Mouse (Mus musculus): ENCODE measurements around the gene Lyzl6. TPM values are rescaled to one million over a fixed set of nuclear protein-coding genes. Genes with fewer than 3 reads are reported as not detected.
"Not testable (repeated sequence)": the region's sequence is repeated elsewhere in the genome, so short reads cannot be mapped to it uniquely, and the experiment has no call there.

The Lyzl6 gene
- polyA plus RNA-seq (2015; fragmentation: Nextera tagmentation; extraction: Ambion mirVana) = not detected in 2 replicates

GRCm38 (mm10) chr11:103638790-103639189 lies at the start of gene Lyzl6:
TSS of gene Lyzl6 (minus strand) at chr11:103638890.
- no peak for TF ChIP-seq CTCF (IDR thresholded peaks at IDR 0.05; ENCODE audit: low read depth)
- no peak for ATAC-seq

DNA sequence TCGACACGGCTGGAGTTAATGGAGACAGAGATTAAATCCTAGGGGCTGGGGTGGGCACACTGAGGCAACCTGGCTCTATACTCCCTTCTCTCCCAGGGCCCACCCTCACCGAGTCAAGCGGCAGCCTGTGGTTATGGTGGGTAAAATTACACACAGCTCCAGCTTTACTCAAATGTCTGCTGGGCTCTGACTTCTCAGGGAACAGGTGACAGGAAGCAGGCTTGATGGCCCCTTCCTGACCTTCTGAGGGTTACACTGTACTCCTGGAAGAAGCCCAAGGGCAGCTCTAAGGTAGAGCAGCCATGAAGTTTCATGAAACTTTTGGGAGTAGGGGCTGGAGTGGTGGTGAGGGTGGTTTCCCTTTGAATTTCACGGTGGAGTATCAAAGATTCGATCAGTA lies 48.0 kb upstream of the Lyzl6 start:
- no peaks in the 10 kb centered on the region for H3K9me3 ChIP-seq (ENCODE audit: control insufficient read depth)
- WGBS = 88% methylated on average over 6 of the region's 6 CpGs
- H3K4me1 ChIP-seq (replicated peaks; ENCODE audit: control insufficient read depth, insufficient read depth, low read length) = 0 out of 2 replicates have a peak, but pooled peaks cover 4% of the 10 kb centered on the region
- H3K4me3 ChIP-seq (ENCODE audit: low read depth, low read length) = no peak overlapping the region
- TF ChIP-seq CTCF (IDR thresholded peaks at IDR 0.05; ENCODE audit: low read depth) = no peak
- H3K4me2 ChIP-seq (replicated peaks; ENCODE audit: low read depth) = no peak overlapping the region
- no peak for ATAC-seq
- H3K27ac ChIP-seq (ENCODE audit: low read depth, low read length) = no peak overlapping the region; the same call in 1 of the 2 replicates
- no peak overlapping the region for H3K9ac ChIP-seq (ENCODE audit: low read depth, low read length)
- H3K27me3 ChIP-seq (replicated peaks; ENCODE audit: control insufficient read depth, insufficient read depth, low read length) = no peaks in the 10 kb centered on the region
- H3K36me3 ChIP-seq (ENCODE audit: control insufficient read depth, insufficient read depth) = peaks cover 69% of the 10 kb centered on the region

More at GRCm38 (mm10) chr11:103638790-103639189, at the start of gene Lyzl6:
- no peaks in the 10 kb centered on the region for H3K4me1 ChIP-seq (replicated peaks; ENCODE audit: control insufficient read depth, insufficient read depth, low read length)
- H3K27me3 ChIP-seq (replicated peaks; ENCODE audit: control insufficient read depth, insufficient read depth, low read length) = peaks cover 12% of the 10 kb centered on the region; the same call in 1 of the 2 replicates
- H3K27ac ChIP-seq (ENCODE audit: low read depth, low read length) = no peak within 1 kb of the TSS
- H3K9ac ChIP-seq (ENCODE audit: low read depth, low read length) = no peak within 1 kb of the TSS
- WGBS = 75% methylated on average over 3 of the region's 3 CpGs
- no peaks in the 10 kb centered on the region for H3K36me3 ChIP-seq (ENCODE audit: control insufficient read depth, insufficient read depth)
- no peaks in the 10 kb centered on the region for H3K9me3 ChIP-seq (ENCODE audit: control insufficient read depth)
- no peak within 1 kb of the TSS for H3K4me3 ChIP-seq (ENCODE audit: low read depth, low read length)
- H3K4me2 ChIP-seq (replicated peaks; ENCODE audit: low read depth) = no peak within 1 kb of the TSS

DNA sequence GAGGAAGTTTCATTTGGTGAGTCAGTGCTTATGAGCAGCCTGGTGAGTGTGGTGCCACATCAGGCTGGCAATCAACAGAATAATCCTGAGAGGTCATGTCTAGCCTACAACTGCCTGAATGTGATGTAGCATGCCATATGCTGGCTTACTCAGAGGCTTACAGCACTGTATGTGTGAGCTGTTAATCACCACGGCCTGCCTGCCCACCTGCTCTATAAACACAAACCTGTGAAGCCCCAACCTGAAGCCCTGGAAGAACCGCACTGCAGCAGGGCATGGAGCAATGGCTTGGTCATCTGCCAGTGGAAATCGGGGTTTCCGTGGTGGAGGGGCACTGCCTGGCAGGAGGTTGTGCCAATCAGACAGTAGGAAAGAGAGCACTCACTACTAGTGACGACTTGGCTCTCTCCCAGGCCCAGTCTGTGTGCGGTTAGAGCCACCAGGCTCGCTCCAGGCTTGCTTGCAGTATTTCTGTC lies 46.6 kb upstream of the Lyzl6 start:
- peak overlapping the region; percentile 60; the same call in 1 of the 2 replicates for H3K27ac ChIP-seq (ENCODE audit: low read depth, low read length)
- peaks cover 83% of the 10 kb centered on the region for H3K36me3 ChIP-seq (ENCODE audit: control insufficient read depth, insufficient read depth)

GRCm38 (mm10) chr11:103683667-103684334 lies 45.1 kb upstream of the Lyzl6 start:
- H3K9ac ChIP-seq (ENCODE audit: low read depth, low read length) = 0 out of 2 replicates have a peak overlapping the region, but pooled peaks have one; percentile 11
- ATAC-seq = peak; percentile 80
- peak overlapping the region; percentile 54 for H3K27ac ChIP-seq (ENCODE audit: low read depth, low read length)
- H3K27me3 ChIP-seq (replicated peaks; ENCODE audit: control insufficient read depth, insufficient read depth, low read length) = no peaks in the 10 kb centered on the region
- H3K36me3 ChIP-seq (ENCODE audit: control insufficient read depth, insufficient read depth) = peaks cover 95% of the 10 kb centered on the region
- no peak for TF ChIP-seq CTCF (IDR thresholded peaks at IDR 0.05; ENCODE audit: low read depth)
- WGBS = 55% methylated on average over 11 of the region's 11 CpGs
- H3K4me1 ChIP-seq (replicated peaks; ENCODE audit: control insufficient read depth, insufficient read depth, low read length) = no peaks in the 10 kb centered on the region
- no peak overlapping the region for H3K4me2 ChIP-seq (replicated peaks; ENCODE audit: low read depth)
- no peak overlapping the region for H3K4me3 ChIP-seq (ENCODE audit: low read depth, low read length)
- no peaks in the 10 kb centered on the region for H3K9me3 ChIP-seq (ENCODE audit: control insufficient read depth)

More for the DNA sequence above, 46.6 kb upstream of the Lyzl6 start:
- 87% methylated on average over 7 of the region's 7 CpGs for WGBS
- TF ChIP-seq CTCF (IDR thresholded peaks at IDR 0.05; ENCODE audit: low read depth) = no peak
- Histone ChIP-seq H3K27me3 (replicated peaks; ENCODE audit: control insufficient read depth, insufficient read depth, low read length) (no peaks in the 10 kb centered on the region), H3K4me3 (ENCODE audit: low read depth, low read length) (no peak overlapping the region), H3K9ac (ENCODE audit: low read depth, low read length) (no peak overlapping the region), H3K4me2 (replicated peaks; ENCODE audit: low read depth) (no peak overlapping the region), H3K9me3 (ENCODE audit: control insufficient read depth) (no peaks in the 10 kb centered on the region), H3K4me1 (replicated peaks; ENCODE audit: control insufficient read depth, insufficient read depth, low read length) (0 out of 2 replicates have a peak, but pooled peaks cover 1% of the 10 kb centered on the region)
- ATAC-seq = no peak

DNA sequence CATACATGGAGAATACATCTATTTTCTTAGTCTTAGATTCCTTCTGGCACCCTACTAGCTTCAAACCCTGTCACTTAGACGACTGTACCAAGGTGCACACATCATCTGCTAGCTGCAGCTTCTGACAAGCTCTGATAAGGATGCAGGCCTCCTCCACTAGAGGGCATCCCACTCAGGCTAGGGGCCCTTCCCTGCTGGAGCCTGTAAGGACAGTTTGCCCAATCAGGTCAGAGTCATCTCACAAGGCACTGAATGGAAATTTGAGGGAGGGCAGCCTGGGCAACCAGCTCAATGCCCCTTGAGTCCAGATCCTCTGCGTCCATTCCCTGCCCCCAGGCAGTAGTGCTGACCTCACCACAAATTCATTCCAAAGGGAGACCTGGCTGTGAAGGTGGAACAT lies 38.4 kb upstream of the Lyzl6 start:
- TF ChIP-seq CTCF (IDR thresholded peaks at IDR 0.05; ENCODE audit: low read depth) = peak; percentile 77

DNA sequence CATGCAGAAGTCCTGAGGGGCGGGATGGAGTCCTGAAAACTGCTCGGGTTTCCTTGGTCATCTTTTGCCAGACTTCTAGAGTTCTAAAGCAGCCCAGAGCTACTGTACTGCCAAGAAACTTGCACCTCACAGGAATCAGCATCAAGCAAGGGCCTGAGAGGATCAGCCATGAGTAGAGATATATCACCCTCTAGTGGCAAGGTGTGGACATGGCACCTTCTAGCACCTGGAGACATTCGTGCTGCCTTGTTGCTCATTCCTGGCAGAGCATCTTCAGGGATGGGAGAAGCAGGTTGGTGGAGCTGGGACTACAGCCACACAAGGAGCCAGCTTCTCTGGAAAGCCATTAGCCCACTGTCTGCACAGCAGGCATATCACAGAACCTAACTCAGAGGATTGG lies 36.9 kb upstream of the Lyzl6 start:
- no peak overlapping the region for H3K27ac ChIP-seq (ENCODE audit: low read depth, low read length)
- no peaks in the 10 kb centered on the region for H3K9me3 ChIP-seq (ENCODE audit: control insufficient read depth)
- H3K4me3 ChIP-seq (ENCODE audit: low read depth, low read length) = no peak overlapping the region
- WGBS = 43% methylated on average over 3 of the region's 3 CpGs
- ATAC-seq = 0 out of 2 replicates have a peak, but pooled peaks have one; percentile 17
- no peaks in the 10 kb centered on the region for H3K4me1 ChIP-seq (replicated peaks; ENCODE audit: control insufficient read depth, insufficient read depth, low read length)
- H3K27me3 ChIP-seq (replicated peaks; ENCODE audit: control insufficient read depth, insufficient read depth, low read length) = no peaks in the 10 kb centered on the region
- no peak overlapping the region for H3K9ac ChIP-seq (ENCODE audit: low read depth, low read length)
- H3K4me2 ChIP-seq (replicated peaks; ENCODE audit: low read depth) = no peak overlapping the region
- peak; percentile 88 for TF ChIP-seq CTCF (IDR thresholded peaks at IDR 0.05; ENCODE audit: low read depth)
- H3K36me3 ChIP-seq (ENCODE audit: control insufficient read depth, insufficient read depth) = peaks cover 30% of the 10 kb centered on the region

More for the DNA sequence above, 38.4 kb upstream of the Lyzl6 start:
- H3K27me3 ChIP-seq (replicated peaks; ENCODE audit: control insufficient read depth, insufficient read depth, low read length); H3K4me3 ChIP-seq (ENCODE audit: low read depth, low read length); H3K27ac ChIP-seq (ENCODE audit: low read depth, low read length); ATAC-seq; H3K9ac ChIP-seq (ENCODE audit: low read depth, low read length); H3K4me2 ChIP-seq (replicated peaks; ENCODE audit: low read depth); H3K4me1 ChIP-seq (replicated peaks; ENCODE audit: control insufficient read depth, insufficient read depth, low read length); H3K9me3 ChIP-seq (ENCODE audit: control insufficient read depth): not testable (repeated sequence)
- WGBS = 47% methylated on average over 2 of the region's 2 CpGs
- peaks cover 44% of the 10 kb centered on the region for H3K36me3 ChIP-seq (ENCODE audit: control insufficient read depth, insufficient read depth)
